Mouse (Mus musculus) adrenal gland, postnatal 14 days (tissue): Measurements from ENCODE around the gene Inpp5e. TPM values are rescaled to one million over a fixed set of nuclear protein-coding genes. Genes with fewer than 3 reads are reported as not detected.

ENCODE experiments used
- DNase-seq: peaks from one replicate; pipeline ENCODE4 v3.0.0; 2021; ENCODE audit warnings: mixed read lengths
- long read RNA-seq, 2 experiments: library from polyadenylated mRNA; stranded (forward); transcript quantifications; one replicate each; pipeline ENCODE4 v2.0.0; 2021
- total RNA-seq: library from RNA; stranded (reverse); gene quantifications from 2 replicates; pipeline ENCODE4 v1.2.3, GENCODE M21; 2021

Inpp5e gene
- total RNA-seq, result 14.5 and 16.9 TPM in 2 replicates
- long read RNA-seq, experiment 1, full-length matches to known transcripts, result 13 of 20 reads
- long read RNA-seq, experiment 1, partial matches to known transcripts, result 1 of 20 reads
- long read RNA-seq, experiment 1, other reads (novel, unspliced or antisense), result 6 of 20 reads
- long read RNA-seq, experiment 2, full-length matches to known transcripts, result 8 of 18 reads
- long read RNA-seq, experiment 2, partial matches to known transcripts, result 4 of 18 reads
- long read RNA-seq, experiment 2, other reads (novel, unspliced or antisense), result 6 of 18 reads

- DNase-seq, result peak; percentile 99
These were observed at the start of gene Inpp5e for GRCm38 (mm10) chr2:26408515-26409356. Gene Inpp5e, minus strand, starts transcription at chr2:26409203.

- peak; percentile 50 for DNase-seq
These were observed 49.6 kb upstream of the Inpp5e start for GRCm38 (mm10) chr2:26458402-26459124.

- DNase-seq, result peak; percentile 86
These were observed 40.4 kb upstream of the Inpp5e start for GRCm38 (mm10) chr2:26449121-26450060.

- no peak for DNase-seq
These were observed 38.4 kb upstream of the Inpp5e start for GRCm38 (mm10) chr2:26447451-26447850.

GRCm38 (mm10) chr2:26446671-26447070 is 37.7 kb upstream of the Inpp5e start:
- DNase-seq, result no peak

- DNase-seq, result peak; percentile 96
These were observed 36.9 kb upstream of the Inpp5e start for GRCm38 (mm10) chr2:26445666-26446445.

GRCm38 (mm10) chr2:26444946-26445665 is 36.1 kb upstream of the Inpp5e start, which contains the start of gene Sec16a:
Gene Sec16a, minus strand, starts transcription at chr2:26445216.
- peak; percentile 100 for DNase-seq

- DNase-seq, result peak; percentile 55
These were observed 35.4 kb upstream of the Inpp5e start for GRCm38 (mm10) chr2:26444368-26444767.

GRCm38 (mm10) chr2:26443876-26444275 is 34.9 kb upstream of the Inpp5e start:
- no peak for DNase-seq

GRCm38 (mm10) chr2:26442843-26443242 is 33.8 kb upstream of the Inpp5e start:
- no peak for DNase-seq

GRCm38 (mm10) chr2:26441688-26442087 is 32.7 kb upstream of the Inpp5e start:
- no peak for DNase-seq

GRCm38 (mm10) chr2:26441261-26441660 is 32.3 kb upstream of the Inpp5e start:
- no peak for DNase-seq

GRCm38 (mm10) chr2:26439671-26440070 is 30.7 kb upstream of the Inpp5e start:
- no peak for DNase-seq

GRCm38 (mm10) chr2:26438373-26438772 is 29.4 kb upstream of the Inpp5e start:
- no peak for DNase-seq

- no peak for DNase-seq
These were observed 28.2 kb upstream of the Inpp5e start for GRCm38 (mm10) chr2:26437221-26437620.

- no peak for DNase-seq
These were observed 26.0 kb upstream of the Inpp5e start for GRCm38 (mm10) chr2:26434791-26435572.

- no peak for DNase-seq
These were observed 20.8 kb upstream of the Inpp5e start for GRCm38 (mm10) chr2:26429851-26430250.

- DNase-seq, result no peak
These were observed 15.5 kb upstream of the Inpp5e start for GRCm38 (mm10) chr2:26424541-26424940.

- no peak for DNase-seq
These were observed 14.1 kb upstream of the Inpp5e start for GRCm38 (mm10) chr2:26423086-26423485.
